Mouse (Mus musculus): ENCODE measurements around the gene Tmcc3. TPM values are rescaled to one million over a fixed set of nuclear protein-coding genes. Genes with fewer than 3 reads are reported as not detected.
"Not testable (repeated sequence)": the region's sequence is repeated elsewhere in the genome, so short reads cannot be mapped to it uniquely, and the experiment has no call there.

The Tmcc3 gene
- polyA plus RNA-seq, 1 experiment = 20.7 TPM

DNA sequence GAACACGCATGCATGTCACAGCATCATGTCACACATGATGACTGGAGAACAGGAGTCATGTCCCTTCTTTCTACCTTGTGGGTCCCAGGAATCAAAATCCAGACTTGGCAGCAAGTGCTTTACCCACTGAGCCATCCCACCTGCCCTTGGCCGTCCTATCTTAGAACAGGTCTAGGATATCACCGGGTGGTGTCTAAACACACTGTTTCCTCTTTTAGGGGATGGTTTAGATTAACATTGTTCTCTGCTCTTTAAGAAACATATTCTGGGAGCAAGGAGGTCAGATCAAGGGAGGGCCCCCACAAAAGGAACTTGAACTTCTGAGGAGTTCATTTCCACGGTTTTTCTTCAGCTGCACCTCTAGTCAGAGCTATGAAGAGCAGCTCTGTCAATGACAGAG, 272.0 kb downstream of the Tmcc3 start:
- TF ChIP-seq POLR2A (IDR thresholded peaks at IDR 0.05; ENCODE audit: control insufficient read depth, extremely low read depth, insufficient read depth, low read length, poor library complexity) = no peak
- TF ChIP-seq CTCF (IDR thresholded peaks at IDR 0.05; ENCODE audit: borderline replicate concordance, control insufficient read depth, extremely low read depth, insufficient read depth, low read length, poor library complexity) = no peak
- Histone ChIP-seq H3K4me3 (ENCODE audit: control insufficient read depth, insufficient read depth, low read length) (no peak overlapping the region), H3K36me3 (ENCODE audit: control insufficient read depth, insufficient read depth, low read length) (peaks cover 4% of the 10 kb centered on the region; the same call in 1 of the 2 replicates), H3K27me3 (ENCODE audit: control insufficient read depth, insufficient read depth, low read length) (no peaks in the 10 kb centered on the region), H3K4me1 (replicated peaks; ENCODE audit: control insufficient read depth, insufficient read depth, low read length) (no peaks in the 10 kb centered on the region), H3K27ac (ENCODE audit: control insufficient read depth, insufficient read depth, low read length) (no peak overlapping the region)
- WGBS = 70% methylated on average over 4 of the region's 4 CpGs
- no peak for DNase-seq

DNA sequence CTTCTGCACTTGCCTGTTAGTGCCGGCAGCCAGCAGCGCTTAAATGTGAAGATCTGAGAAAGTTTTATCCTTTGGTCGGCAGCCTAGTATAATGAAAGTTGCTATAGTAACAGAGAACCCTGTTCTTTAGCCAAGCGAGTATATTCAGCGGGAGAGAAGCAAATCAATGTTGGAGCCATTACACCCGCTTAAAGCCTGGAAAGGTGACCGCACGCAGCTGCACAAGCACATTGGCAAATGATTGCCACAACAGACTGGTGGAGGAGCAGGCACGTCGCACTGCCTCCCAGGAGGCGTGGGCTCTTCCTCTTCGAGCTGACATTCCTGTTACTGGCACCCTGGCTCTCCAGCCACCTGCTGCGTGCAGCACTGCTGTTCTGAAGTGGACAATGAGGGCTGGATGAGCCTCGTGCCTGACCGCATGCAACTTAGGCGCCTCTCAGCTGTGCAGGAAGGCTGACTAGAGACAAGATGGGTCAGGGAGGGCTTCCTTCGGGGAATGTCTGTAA, 273.2 kb downstream of the Tmcc3 start:
- Histone ChIP-seq H3K4me1 (replicated peaks; ENCODE audit: control insufficient read depth, insufficient read depth, low read length) (no peaks in the 10 kb centered on the region), H3K27ac (ENCODE audit: control insufficient read depth, insufficient read depth, low read length) (no peak overlapping the region), H3K4me3 (ENCODE audit: control insufficient read depth, insufficient read depth, low read length) (no peak overlapping the region), H3K36me3 (ENCODE audit: control insufficient read depth, insufficient read depth, low read length) (peaks cover 4% of the 10 kb centered on the region; the same call in 1 of the 2 replicates), H3K27me3 (ENCODE audit: control insufficient read depth, insufficient read depth, low read length) (no peaks in the 10 kb centered on the region)
- no peak for DNase-seq
- WGBS = 91% methylated on average over 17 of the region's 17 CpGs
- TF ChIP-seq POLR2A (IDR thresholded peaks at IDR 0.05; ENCODE audit: control insufficient read depth, extremely low read depth, insufficient read depth, low read length, poor library complexity) = no peak
- no peak for TF ChIP-seq CTCF (IDR thresholded peaks at IDR 0.05; ENCODE audit: borderline replicate concordance, control insufficient read depth, extremely low read depth, insufficient read depth, low read length, poor library complexity)

DNA sequence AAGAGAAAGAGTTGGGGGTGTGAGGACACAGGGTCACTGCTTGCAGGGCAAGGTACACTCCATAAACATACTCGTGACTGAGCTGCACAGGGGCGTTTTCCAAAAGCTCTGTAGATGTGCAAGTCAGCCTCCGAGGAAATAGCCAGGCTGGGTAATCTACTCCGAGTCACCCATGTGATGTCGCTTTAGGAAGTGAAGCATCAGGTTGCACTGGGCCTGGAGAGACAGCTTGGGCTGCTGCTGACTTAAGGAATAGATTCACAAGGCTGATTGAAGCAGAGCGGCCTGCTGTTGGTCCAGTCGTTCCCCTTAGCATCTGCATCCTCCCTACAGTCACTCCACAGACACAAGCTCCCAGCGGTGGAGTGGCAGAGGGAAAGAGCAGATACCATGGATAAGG, 274.1 kb downstream of the Tmcc3 start:
- WGBS = 85% methylated on average over 8 of the region's 8 CpGs
- no peak overlapping the region for H3K27ac ChIP-seq (ENCODE audit: control insufficient read depth, insufficient read depth, low read length)
- no peak for DNase-seq
- no peaks in the 10 kb centered on the region for H3K4me1 ChIP-seq (replicated peaks; ENCODE audit: control insufficient read depth, insufficient read depth, low read length)
- H3K4me3 ChIP-seq (ENCODE audit: control insufficient read depth, insufficient read depth, low read length) = no peak overlapping the region
- TF ChIP-seq CTCF (IDR thresholded peaks at IDR 0.05; ENCODE audit: borderline replicate concordance, control insufficient read depth, extremely low read depth, insufficient read depth, low read length, poor library complexity) (no peak), POLR2A (IDR thresholded peaks at IDR 0.05; ENCODE audit: control insufficient read depth, extremely low read depth, insufficient read depth, low read length, poor library complexity) (no peak)
- H3K36me3 ChIP-seq (ENCODE audit: control insufficient read depth, insufficient read depth, low read length) = peaks cover 4% of the 10 kb centered on the region; the same call in 1 of the 2 replicates
- no peaks in the 10 kb centered on the region for H3K27me3 ChIP-seq (ENCODE audit: control insufficient read depth, insufficient read depth, low read length)

- no peaks in the 10 kb centered on the region for H3K4me1 ChIP-seq (replicated peaks; ENCODE audit: control insufficient read depth, insufficient read depth, low read length)
- 95% methylated on average over 5 of the region's 5 CpGs for WGBS
- no peak overlapping the region for H3K27ac ChIP-seq (ENCODE audit: control insufficient read depth, insufficient read depth, low read length)
- H3K4me3 ChIP-seq (ENCODE audit: control insufficient read depth, insufficient read depth, low read length) = no peak overlapping the region
- TF ChIP-seq CTCF (IDR thresholded peaks at IDR 0.05; ENCODE audit: borderline replicate concordance, control insufficient read depth, extremely low read depth, insufficient read depth, low read length, poor library complexity) (no peak), POLR2A (IDR thresholded peaks at IDR 0.05; ENCODE audit: control insufficient read depth, extremely low read depth, insufficient read depth, low read length, poor library complexity) (no peak)
- peaks cover 4% of the 10 kb centered on the region; the same call in 1 of the 2 replicates for H3K36me3 ChIP-seq (ENCODE audit: control insufficient read depth, insufficient read depth, low read length)
- H3K27me3 ChIP-seq (ENCODE audit: control insufficient read depth, insufficient read depth, low read length) = no peaks in the 10 kb centered on the region
- DNase-seq = no peak
These were observed 277.2 kb downstream of the Tmcc3 start for GRCm38 (mm10) chr10:94588976-94589375.

GRCm38 (mm10) chr10:94595705-94596104, 284.0 kb downstream of the Tmcc3 start:
- no peaks in the 10 kb centered on the region for H3K27me3 ChIP-seq (ENCODE audit: control insufficient read depth, insufficient read depth, low read length)
- H3K27ac ChIP-seq (ENCODE audit: control insufficient read depth, insufficient read depth, low read length) = no peak overlapping the region
- H3K4me3 ChIP-seq (ENCODE audit: control insufficient read depth, insufficient read depth, low read length) = no peak overlapping the region
- H3K36me3 ChIP-seq (ENCODE audit: control insufficient read depth, insufficient read depth, low read length) = no peaks in the 10 kb centered on the region
- no peaks in the 10 kb centered on the region for H3K4me1 ChIP-seq (replicated peaks; ENCODE audit: control insufficient read depth, insufficient read depth, low read length)
- TF ChIP-seq POLR2A (IDR thresholded peaks at IDR 0.05; ENCODE audit: control insufficient read depth, extremely low read depth, insufficient read depth, low read length, poor library complexity) (no peak), CTCF (IDR thresholded peaks at IDR 0.05; ENCODE audit: borderline replicate concordance, control insufficient read depth, extremely low read depth, insufficient read depth, low read length, poor library complexity) (no peak)
- WGBS = 95% methylated on average over 9 of the region's 9 CpGs
- no peak for DNase-seq

GRCm38 (mm10) chr10:94599846-94600245, 288.1 kb downstream of the Tmcc3 start:
- 96% methylated on average over 2 of the region's 2 CpGs for WGBS
- DNase-seq; H3K27ac ChIP-seq (ENCODE audit: control insufficient read depth, insufficient read depth, low read length); H3K4me3 ChIP-seq (ENCODE audit: control insufficient read depth, insufficient read depth, low read length); H3K4me1 ChIP-seq (replicated peaks; ENCODE audit: control insufficient read depth, insufficient read depth, low read length); H3K36me3 ChIP-seq (ENCODE audit: control insufficient read depth, insufficient read depth, low read length); H3K27me3 ChIP-seq (ENCODE audit: control insufficient read depth, insufficient read depth, low read length): not testable (repeated sequence)

GRCm38 (mm10) chr10:94601034-94601433, 289.3 kb downstream of the Tmcc3 start:
- H3K27me3 ChIP-seq (ENCODE audit: control insufficient read depth, insufficient read depth, low read length) = no peaks in the 10 kb centered on the region
- no peak for TF ChIP-seq CTCF (IDR thresholded peaks at IDR 0.05; ENCODE audit: borderline replicate concordance, control insufficient read depth, extremely low read depth, insufficient read depth, low read length, poor library complexity)
- TF ChIP-seq POLR2A (IDR thresholded peaks at IDR 0.05; ENCODE audit: control insufficient read depth, extremely low read depth, insufficient read depth, low read length, poor library complexity) = no peak
- 74% methylated on average over 6 of the region's 6 CpGs for WGBS
- no peak overlapping the region for H3K27ac ChIP-seq (ENCODE audit: control insufficient read depth, insufficient read depth, low read length)
- H3K4me3 ChIP-seq (ENCODE audit: control insufficient read depth, insufficient read depth, low read length) = no peak overlapping the region
- H3K4me1 ChIP-seq (replicated peaks; ENCODE audit: control insufficient read depth, insufficient read depth, low read length) = no peaks in the 10 kb centered on the region
- no peak for DNase-seq
- no peaks in the 10 kb centered on the region for H3K36me3 ChIP-seq (ENCODE audit: control insufficient read depth, insufficient read depth, low read length)

Measured in thymus, adult 2 months (tissue).